8 mouse cellular contexts compared by ENCODE assay signal in genomic region chr5:24416222-24416736, GRCm38 (mm10). TPM values are rescaled to one million over a fixed set of nuclear protein-coding genes. Genes with fewer than 3 reads are reported as not detected.
DNase-seq lines count a peak whose midpoint lies in the region; TF ChIP-seq lines count a peak whose summit lies in the region.

No protein-coding gene starts in this region.

- H3K4me1 ChIP-seq in heart, adult 2 months (ENCODE audit: control insufficient read depth, insufficient read depth, low read length), result peaks cover 1% of the 10 kb centered on the region; the same call in 1 of the 2 replicates

- WGBS in heart, adult 2 months, result 3% methylated on average over 21 of the region's 21 CpGs

- TF ChIP-seq CTCF in heart, adult 2 months (IDR thresholded peaks at IDR 0.05), result peak; percentile 88

- TF ChIP-seq EP300 in heart, adult 2 months (IDR thresholded peaks at IDR 0.05; ENCODE audit: insufficient read depth, low read depth, low read length), result peak; percentile 49; the same call in 1 of the 2 replicates

- no peaks in the 10 kb centered on the region for H3K36me3 ChIP-seq in heart, adult 2 months (ENCODE audit: control insufficient read depth, insufficient read depth, low read length)

- no peak overlapping the region for H3K27ac ChIP-seq in heart, adult 2 months

- DNase-seq in A20 (ENCODE audit: low read depth, low spot score), result peak; percentile 72
- DNase-seq in adrenal gland, adult 8-10 months, result peak; percentile 50
- DNase-seq in embryo, embryonic 9.5 days (ENCODE audit: extremely low spot score), result peak; percentile 68
- peak; percentile 62 to 65 for DNase-seq in heart, adult 2 months
- peak; percentile 48 for DNase-seq in kidney, adult 11 months
- peak; percentile 71 for DNase-seq in left cerebral cortex, postnatal 4 days
- DNase-seq in mesoderm, embryonic 11.5 days (ENCODE audit: low read depth, low spot score), result peak; percentile 73
- DNase-seq in right cerebral cortex, postnatal 4 days, result peak; percentile 67

- TF ChIP-seq POLR2A in heart, adult 2 months (IDR thresholded peaks at IDR 0.05; ENCODE audit: insufficient read depth, low read depth, low read length), result no peak

- H3K4me3 ChIP-seq in heart, adult 2 months, result no peak overlapping the region

- H3K9ac ChIP-seq in heart, adult 2 months (ENCODE audit: low read depth, low read length), result no peak overlapping the region

- no peaks in the 10 kb centered on the region for H3K79me2 ChIP-seq in heart, adult 2 months (replicated peaks; ENCODE audit: control insufficient read depth, insufficient read depth, low read length)

- H3K27me3 ChIP-seq in heart, adult 2 months (ENCODE audit: control insufficient read depth, insufficient read depth, low read length), result no peaks in the 10 kb centered on the region

- intact Hi-C loops in heart, adult 2 months (cut with DNase I), result loop anchor here (1.0 to 5.0 kb wide), 2 partner anchors 54 to 71 kb away; no protein-coding TSS in a partner anchor
- intact Hi-C loops in left cerebral cortex, postnatal 4 days (cut with DNase I), result no loop called here

RNA-seq across cellular contexts. Expression of gene Asic3, which starts 3.1 kb away (rescaled TPM):
- under 1 TPM in 3 of 4 experiments, not detected in 1; 0.30 to 0.59 (median 0.55) TPM for total RNA-seq in adrenal gland, adult 8-10 months (2022)
- under 1 TPM in 1 of 2 experiments, not detected in 1; 0.14 TPM for total RNA-seq in heart, adult 2 months (2021)
- polyA plus RNA-seq in heart, adult 2 months (2012; rRNA removed), result 0.32 and 0.59 TPM in 2 replicates
- not detected for total RNA-seq in left cerebral cortex, postnatal 4 days (2021)

RNA-seq across cellular contexts. Expression of gene Cdk5, which starts 7.1 kb away (rescaled TPM):
- total RNA-seq in adrenal gland, adult 8-10 months (2022), result 10 to 100 TPM; 43.2 to 66.8 (median 56.2) TPM
- total RNA-seq in heart, adult 2 months (2021), result 10 to 100 TPM; 19.9 to 21.7 TPM
- polyA plus RNA-seq in heart, adult 2 months (2012; rRNA removed), result 42.7 and 51.8 TPM in 2 replicates
- total RNA-seq in left cerebral cortex, postnatal 4 days (2021), result 100 to 1,000 TPM; 122 to 132 TPM

RNA-seq across cellular contexts. Expression of gene Slc4a2, which starts 7.4 kb away (rescaled TPM):
- 10 to 100 TPM; 53.0 to 84.3 (median 65.6) TPM for total RNA-seq in adrenal gland, adult 8-10 months (2022)
- 10 to 100 TPM; 22.4 to 25.9 TPM for total RNA-seq in heart, adult 2 months (2021)
- polyA plus RNA-seq in heart, adult 2 months (2012; rRNA removed), result 37.9 and 41.2 TPM in 2 replicates
- total RNA-seq in left cerebral cortex, postnatal 4 days (2021), result 10 to 100 TPM; 26.9 to 30.4 TPM

RNA-seq across cellular contexts. Expression of gene Abcb8, which starts 22.8 kb away (rescaled TPM):
- total RNA-seq in adrenal gland, adult 8-10 months (2022), result 10 to 100 TPM; 73.5 to 97.6 (median 86.0) TPM
- 10 to 100 TPM; 81.2 to 89.8 TPM for total RNA-seq in heart, adult 2 months (2021)
- polyA plus RNA-seq in heart, adult 2 months (2012; rRNA removed), result 148 and 151 TPM in 2 replicates
- 10 to 100 TPM; 44.5 to 53.6 TPM for total RNA-seq in left cerebral cortex, postnatal 4 days (2021)

RNA-seq across cellular contexts. Expression of gene Atg9b, which starts 24.3 kb away (rescaled TPM):
- total RNA-seq in adrenal gland, adult 8-10 months (2022), result 1 to 10 TPM in 1 of 4 experiments, under 1 TPM in 3; 0.55 to 1.3 (median 0.64) TPM
- total RNA-seq in heart, adult 2 months (2021), result 1 to 10 TPM in 1 of 2 experiments, under 1 TPM in 1; 0.89 to 1.1 TPM
- 2.2 and 2.3 TPM in 2 replicates for polyA plus RNA-seq in heart, adult 2 months (2012; rRNA removed)
- total RNA-seq in left cerebral cortex, postnatal 4 days (2021), result 1 to 10 TPM; 6.4 to 8.1 TPM
